Mouse (Mus musculus) thymus, adult 2 months (tissue): Measurements from ENCODE around the gene Tbx15.

ENCODE experiments used
- CTCF ChIP-seq: fragments of 200-500 bp; IDR thresholded peaks from 2 replicates; pipeline ENCODE4 v1.5.1; 2012; ENCODE audit warnings: mild to moderate bottlenecking, control low read depth, low read length, moderate library complexity, borderline replicate concordance; ENCODE audit not compliant: control insufficient read depth, poor library complexity, insufficient read depth; ENCODE audit errors: extremely low read depth
- POLR2A ChIP-seq: fragments of 200-500 bp; IDR thresholded peaks from 2 replicates; pipeline ENCODE4 v1.6.1; 2012; ENCODE audit warnings: mild to moderate bottlenecking, low read length, control low read depth, moderate library complexity; ENCODE audit not compliant: control insufficient read depth, poor library complexity, insufficient read depth; ENCODE audit errors: extremely low read depth

DNA sequence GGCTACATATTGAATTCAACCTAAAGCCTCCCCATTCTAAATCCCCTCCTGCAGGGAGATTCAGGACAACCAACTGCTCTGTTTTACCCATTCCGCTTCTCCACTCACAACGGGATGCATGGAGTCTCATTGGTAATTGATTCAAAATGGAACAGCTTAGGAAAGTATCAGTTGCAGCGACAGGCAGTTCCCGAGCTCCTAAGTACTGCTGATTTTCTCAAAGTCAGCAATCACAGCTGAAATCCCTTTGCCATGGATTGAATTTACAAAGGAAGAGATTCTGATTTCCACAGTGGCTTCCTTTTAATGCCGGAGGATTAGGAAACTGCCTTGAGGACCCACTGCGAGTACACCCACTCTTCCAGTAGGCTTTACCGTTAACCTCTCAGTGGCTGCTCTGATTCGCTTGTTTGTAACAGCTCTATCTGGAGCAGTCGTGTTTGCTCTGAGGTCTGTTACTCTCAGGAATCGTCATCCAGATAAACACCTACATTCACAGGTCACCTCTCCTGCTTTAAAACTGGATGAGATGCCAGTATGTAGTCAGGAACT lies 26.6 kb downstream of the Tbx15 start:
- TF ChIP-seq CTCF (no peak), POLR2A (no peak)
